Mouse (Mus musculus): ENCODE data around the gene Myl9.

GRCm38 (mm10) chr2:156804589-156804988, 29.4 kb downstream of the Myl9 start:
- TF ChIP-seq CTCF (IDR thresholded peaks at IDR 0.05; ENCODE audit: low read depth), result no peak
- TF ChIP-seq EP300 (IDR thresholded peaks at IDR 0.05; ENCODE audit: low read depth), result no peak
